Mouse (Mus musculus): ENCODE data around the gene Selenoh.

- TF ChIP-seq CTCF (IDR thresholded peaks at IDR 0.05; ENCODE audit: low read depth, low read length) (no peak), TAL1 (conservative IDR thresholded peaks at IDR 0.05; ENCODE audit: low read depth, low read length) (no peak), GATA1 (IDR thresholded peaks at IDR 0.05; ENCODE audit: borderline replicate concordance, low read length) (no peak)
Measured at GRCm38 (mm10) chr2:84660253-84660652, 10.3 kb downstream of the Selenoh start.

Measured in G1E (cell line).